Mouse (Mus musculus): ENCODE measurements around the gene Dhtkd1. TPM values are rescaled to one million over a fixed set of nuclear protein-coding genes. Genes with fewer than 3 reads are reported as not detected.
A peak's percentile ranks its signal among the peaks of the same experiment; 100 is the strongest.
"Not testable (repeated sequence)": the region's sequence is repeated elsewhere in the genome, so short reads cannot be mapped to it uniquely, and the experiment has no call there.

Dhtkd1 gene
- under 1 TPM in 1 of 2 experiments, not detected in 1; 0.37 TPM for polyA plus RNA-seq (2017; shearing (Covaris generic))

DNA sequence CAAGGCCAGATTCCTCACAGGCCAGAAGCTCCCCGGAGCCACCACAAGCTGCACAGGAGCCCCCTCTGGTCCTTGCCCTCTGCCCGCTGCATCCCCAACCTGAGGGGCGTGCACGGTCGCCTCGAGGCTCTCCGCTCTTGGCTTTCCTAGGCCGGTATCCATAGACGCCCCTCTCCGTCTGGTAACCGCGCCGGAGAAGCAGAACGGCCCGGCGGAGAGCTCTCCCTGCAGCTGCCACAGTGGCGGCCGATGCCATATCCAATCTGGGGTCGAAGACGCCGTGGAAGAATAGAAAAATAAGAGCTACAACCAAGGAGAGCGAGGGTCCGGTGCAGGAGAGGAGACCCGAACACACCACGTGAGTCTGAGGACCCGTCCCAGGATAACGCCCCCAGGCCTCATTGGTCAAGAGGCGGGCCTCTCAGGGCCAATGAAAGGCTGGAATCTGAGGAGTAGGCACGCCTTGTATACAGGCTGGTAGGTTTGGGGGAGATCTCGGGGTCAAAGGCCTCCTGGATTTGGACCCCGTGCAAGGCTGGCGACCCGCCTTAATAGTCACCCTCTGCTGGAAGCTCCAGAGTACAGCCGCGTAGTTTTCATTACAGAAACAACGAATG lies at the start of gene Dhtkd1:
Dhtkd1 (minus strand) TSS at position 377 of the 617 bp plus-strand sequence.
- peak; percentile 23 for ATAC-seq

- ATAC-seq, result no peak
Observed at GRCm38 (mm10) chr2:5977532-5977931, 34.9 kb upstream of the Dhtkd1 start.

DNA sequence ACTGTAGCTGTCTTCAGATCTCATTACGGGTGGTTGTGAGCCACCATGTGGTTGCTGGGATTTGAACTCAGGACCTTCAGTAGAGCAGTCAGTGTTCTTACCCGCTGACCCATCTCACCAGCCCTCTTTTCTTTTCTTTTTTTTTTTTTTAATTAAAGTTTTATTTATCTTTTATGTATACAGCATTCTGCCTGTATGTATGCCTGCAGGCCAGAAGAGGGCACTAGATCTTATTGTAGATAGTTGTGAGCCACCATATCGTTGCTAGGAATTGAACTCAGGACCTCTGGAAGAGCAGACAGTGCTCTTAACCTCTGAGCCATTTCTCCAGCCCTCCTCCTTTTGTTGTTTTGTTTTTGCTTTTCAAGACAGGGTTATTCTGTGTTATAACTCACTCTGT lies 28.0 kb upstream of the Dhtkd1 start:
- ATAC-seq, result not testable (repeated sequence)

DNA sequence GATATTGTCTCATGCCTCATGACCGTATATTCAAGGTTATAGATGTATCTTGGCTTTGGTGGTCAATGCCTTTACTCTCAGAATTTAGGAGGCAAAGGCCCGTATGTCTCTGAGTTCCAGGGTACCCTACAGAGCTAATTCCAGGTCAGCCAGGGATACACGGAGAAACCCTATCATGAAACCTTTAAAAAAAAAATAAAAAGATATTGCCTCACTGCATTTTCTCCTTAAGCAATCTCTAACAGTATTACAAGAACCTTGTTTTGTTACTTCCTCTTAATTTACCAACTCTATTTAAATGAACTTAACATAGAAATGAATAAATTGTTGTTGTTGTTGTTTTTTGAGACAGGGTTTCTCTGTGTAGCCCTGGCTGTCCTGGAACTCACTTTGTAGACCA lies 23.4 kb upstream of the Dhtkd1 start:
- no peak for ATAC-seq

DNA sequence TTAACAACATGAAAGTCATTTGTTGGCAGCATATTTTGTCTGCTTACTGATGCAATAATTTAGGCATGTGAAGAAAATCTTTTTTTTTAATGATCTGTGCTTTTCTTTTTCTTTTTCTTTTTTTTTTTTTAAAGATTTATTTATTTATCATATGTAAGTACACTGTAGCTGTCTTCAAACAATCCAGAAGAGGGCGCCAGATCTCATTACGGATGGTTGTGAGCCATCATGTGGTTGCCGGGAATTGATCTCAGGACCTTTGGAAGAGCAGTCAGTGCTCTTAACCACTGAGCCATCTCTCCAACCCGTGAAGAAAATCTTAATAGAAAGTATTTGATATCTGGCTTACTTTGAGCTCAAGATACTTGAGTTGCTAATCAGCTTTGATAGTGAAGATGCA lies 21.1 kb upstream of the Dhtkd1 start:
- ATAC-seq, result not testable (repeated sequence)

GRCm38 (mm10) chr2:5962265-5962664 lies 19.7 kb upstream of the Dhtkd1 start:
- ATAC-seq, result no peak

GRCm38 (mm10) chr2:5957705-5958104 lies 15.1 kb upstream of the Dhtkd1 start:
- ATAC-seq, result no peak

DNA sequence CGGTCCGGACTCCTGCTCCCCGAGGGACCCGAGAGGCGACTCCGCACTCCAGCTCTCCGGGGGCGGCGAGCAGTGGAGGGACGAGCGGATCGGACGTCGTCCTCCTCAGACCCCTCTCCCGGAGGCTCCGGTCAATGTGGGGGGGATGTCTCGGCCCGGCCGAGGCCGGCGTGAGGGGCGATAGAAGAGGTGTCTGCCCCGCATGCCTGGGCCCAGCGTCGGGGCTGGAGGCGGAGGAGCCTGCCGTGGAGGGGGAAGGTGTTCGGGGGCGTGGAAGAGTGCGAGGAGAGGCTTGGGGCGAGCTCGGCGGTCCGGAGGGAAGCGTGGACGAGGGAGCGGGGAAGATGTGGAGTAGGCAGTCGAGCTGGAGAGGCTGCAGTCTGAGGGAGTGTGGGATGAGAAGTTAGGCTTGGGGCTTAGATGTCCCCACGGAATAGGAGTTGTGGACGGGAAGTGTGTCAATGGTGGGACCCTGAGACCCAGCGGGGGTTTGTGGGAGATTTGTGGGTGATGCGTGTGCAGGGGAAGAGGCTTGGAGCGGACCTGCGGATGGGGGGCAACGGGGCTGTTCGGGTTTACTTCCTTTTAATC lies 9.1 kb upstream of the Dhtkd1 start:
- ATAC-seq, result peak; percentile 35

DNA sequence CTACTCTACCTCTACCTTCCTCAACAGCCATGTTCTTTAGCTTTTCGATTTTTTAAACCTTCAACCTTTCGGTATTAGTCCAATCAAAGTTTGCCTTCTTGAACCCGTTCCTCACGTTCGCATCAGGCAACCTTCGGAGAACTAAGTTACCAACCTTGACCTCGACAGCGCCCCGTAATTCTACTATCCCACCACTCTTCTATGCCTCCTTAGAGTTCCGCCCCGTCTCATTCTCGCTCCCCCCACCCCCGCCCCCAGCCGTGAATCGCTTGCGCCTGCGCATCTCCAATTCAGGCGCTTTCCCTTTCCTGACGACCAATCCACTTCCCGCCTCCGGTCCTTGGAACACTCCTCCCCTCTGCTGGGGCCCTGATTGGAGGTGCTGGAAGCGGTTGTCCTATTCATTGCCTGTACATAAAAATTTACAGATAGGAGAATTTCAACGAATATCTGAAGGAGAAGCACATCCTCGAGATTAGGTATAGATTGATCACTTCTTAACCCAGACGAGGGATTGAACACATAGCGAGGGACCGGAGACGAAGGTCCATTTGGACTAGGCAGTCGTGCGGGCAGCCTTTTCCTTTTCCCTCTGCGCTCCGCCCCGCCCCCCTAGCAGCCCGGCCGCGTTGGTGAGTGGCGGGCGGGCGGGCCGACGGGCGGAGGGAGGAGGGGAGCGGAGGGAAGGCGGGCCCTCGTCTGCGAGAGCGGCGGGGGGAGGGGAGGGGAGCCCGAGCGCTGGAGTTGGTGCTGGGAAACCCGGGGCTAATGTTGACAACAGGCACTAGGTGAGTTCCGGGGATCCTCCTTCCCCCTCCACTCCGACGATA lies 8.4 kb upstream of the Dhtkd1 start, which contains the start of gene Upf2:
Upf2 (plus strand) TSS at position 704 of the 830 bp plus-strand sequence.
- peak; percentile 81 for ATAC-seq

DNA sequence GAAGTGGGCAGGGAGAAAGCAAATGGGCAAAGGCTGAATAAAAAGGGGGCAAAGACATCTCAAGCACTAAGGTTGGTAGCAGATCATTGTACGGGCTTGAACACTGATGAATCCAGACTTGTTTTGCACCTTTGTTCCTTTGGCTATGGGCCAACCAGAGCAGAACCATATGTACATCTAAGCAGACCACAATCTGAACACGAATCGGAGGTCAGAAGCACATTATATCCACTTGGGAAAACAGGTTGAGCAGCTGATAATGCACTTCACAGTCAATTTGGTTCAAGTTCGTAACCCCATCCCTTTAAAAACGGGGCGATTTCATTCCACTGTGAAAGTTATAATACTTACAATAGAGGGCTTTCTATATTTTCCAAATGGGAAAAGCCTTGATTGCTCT lies 7.7 kb upstream of the Dhtkd1 start:
- ATAC-seq, result no peak

DNA sequence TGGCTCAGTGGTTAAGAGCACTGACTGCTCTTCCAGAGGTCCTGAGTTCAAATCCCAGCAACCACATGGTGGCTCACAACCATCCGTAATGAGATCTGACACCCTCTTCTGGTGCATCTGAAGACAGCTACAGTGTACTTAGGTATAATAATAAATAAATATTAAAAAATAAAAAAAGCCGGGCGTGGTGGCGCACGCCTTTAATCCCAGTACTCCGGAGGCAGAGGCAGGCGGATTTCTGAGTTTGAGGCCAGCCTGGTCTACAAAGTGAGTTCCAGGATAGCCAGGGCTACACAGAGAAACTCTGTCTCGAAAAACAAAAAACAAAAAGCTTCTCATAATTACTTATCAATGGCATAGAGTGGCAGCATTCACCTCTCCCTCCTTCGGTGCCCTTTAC lies 7.2 kb upstream of the Dhtkd1 start:
- not testable (repeated sequence) for ATAC-seq

- no peak for ATAC-seq
Observed at GRCm38 (mm10) chr2:5948964-5949363, 6.4 kb upstream of the Dhtkd1 start.

GRCm38 (mm10) chr2:5946876-5947275 lies 4.3 kb upstream of the Dhtkd1 start:
- no peak for ATAC-seq

DNA sequence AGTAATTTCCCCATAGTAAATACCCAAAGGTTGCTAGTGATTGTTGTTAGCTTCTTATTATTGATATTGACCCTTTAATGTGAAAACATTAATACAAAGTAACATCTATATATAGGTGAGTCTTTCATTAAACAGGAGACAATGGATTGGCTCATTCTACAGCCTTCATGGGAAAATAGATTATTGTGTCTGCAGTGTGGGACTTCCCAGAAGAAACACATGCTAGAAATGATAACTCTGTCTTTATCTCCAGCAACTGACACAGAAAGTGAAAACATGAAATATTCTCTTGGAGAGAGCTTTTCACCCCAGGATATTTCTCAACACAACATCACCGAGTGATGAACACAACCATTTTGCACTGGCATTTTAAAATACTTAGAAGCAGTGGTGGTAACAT lies 3.0 kb upstream of the Dhtkd1 start:
- no peak for ATAC-seq

GRCm38 (mm10) chr2:5943071-5943470 lies 479 bp upstream of the Dhtkd1 start:
- ATAC-seq, result no peak

GRCm38 (mm10) chr2:5941861-5942415 lies 654 bp downstream of the Dhtkd1 start:
- no peak for ATAC-seq

DNA sequence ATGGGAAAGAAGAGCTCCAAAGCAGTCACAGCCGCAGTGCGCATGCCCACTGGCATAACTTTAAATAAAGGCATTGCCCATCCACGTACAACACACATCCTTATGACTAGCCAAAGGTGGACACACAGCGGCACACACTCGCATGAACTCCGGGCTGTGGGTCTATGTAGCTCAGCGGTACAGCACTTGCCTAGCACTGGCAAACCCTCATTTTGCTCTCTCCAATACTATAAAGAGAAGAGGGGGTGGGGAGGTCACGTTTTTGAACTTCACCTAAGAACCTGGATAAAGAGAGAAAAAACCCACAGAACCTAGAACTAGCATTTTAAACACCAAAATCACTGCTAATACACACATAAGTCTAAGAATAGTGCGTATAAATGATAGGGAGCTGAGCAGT lies 1.7 kb downstream of the Dhtkd1 start:
- no peak for ATAC-seq

DNA sequence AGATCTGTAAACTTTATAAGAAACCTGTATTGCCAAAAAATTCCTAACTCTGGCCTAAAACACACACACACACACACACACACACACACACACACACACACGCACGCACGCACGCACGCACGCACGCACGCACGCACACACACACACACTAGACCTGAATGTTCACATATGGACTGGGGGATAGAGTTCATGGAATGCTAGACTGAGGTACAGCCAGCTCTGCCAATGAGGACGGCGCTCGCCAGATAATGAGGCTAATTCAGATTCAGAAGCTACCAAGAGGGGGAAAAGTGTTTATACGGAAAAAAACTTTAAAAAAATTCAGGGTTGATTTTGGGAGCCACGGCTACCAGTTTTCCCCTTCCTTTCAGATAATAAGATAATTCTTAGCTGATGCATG lies 2.7 kb downstream of the Dhtkd1 start:
- no peak for ATAC-seq

GRCm38 (mm10) chr2:5939319-5939718 lies 3.3 kb downstream of the Dhtkd1 start:
- no peak for ATAC-seq

DNA sequence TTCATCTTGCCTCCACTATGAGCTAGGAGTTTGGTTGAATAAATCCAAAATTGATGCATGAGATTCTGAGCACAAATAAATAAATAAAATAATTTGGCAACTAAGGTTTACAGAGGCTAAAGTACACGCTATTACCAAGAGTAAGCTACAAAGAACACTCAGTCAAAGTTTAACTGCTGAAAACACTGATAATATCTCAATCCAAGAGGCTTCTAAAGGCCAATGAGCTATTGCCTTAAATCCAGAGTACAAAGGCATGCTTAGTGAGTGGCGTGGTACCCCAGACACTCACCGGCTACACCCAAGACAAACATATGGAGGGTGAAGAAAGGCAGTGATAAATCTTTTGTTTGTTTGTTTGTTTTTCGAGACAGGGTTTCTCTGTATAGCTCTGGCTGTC lies 6.0 kb downstream of the Dhtkd1 start:
- ATAC-seq, result no peak

DNA sequence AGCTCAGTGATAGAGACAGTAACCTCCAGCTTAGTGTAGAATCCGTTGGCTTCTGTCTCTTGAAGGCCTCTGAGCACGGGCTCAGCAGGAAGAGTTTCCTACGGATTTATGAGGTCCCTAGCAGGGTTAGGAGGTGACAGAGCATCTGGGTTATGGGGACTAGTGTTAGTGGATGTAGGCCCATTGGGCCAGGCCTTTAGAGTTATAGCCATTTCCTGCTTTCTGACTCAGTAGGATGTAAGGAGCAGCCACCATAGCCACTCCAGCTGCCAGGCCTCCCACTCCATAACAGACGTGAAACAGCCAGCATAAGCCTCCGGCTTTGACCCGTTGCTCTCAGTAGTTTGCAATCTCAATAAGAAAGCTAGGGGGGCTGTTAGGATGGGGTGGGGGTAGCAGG lies 6.5 kb downstream of the Dhtkd1 start:
- ATAC-seq, result no peak

DNA sequence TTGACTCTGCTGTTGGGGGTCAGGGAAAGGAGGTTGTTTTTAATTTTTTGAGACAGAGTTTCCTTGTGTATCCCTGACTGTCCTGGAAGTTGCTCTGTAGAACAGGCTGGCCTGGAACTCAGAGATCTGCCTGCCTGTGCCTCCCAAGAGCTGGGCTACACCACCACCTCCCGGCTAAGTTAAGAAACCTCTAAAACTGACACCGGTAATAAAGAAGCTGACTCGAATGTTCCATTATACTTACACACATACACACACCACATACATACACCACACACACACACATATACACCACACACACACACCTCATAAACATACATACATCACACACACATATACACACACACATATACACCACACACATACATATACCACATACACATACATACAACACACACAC lies 7.7 kb downstream of the Dhtkd1 start:
- ATAC-seq, result no peak

DNA sequence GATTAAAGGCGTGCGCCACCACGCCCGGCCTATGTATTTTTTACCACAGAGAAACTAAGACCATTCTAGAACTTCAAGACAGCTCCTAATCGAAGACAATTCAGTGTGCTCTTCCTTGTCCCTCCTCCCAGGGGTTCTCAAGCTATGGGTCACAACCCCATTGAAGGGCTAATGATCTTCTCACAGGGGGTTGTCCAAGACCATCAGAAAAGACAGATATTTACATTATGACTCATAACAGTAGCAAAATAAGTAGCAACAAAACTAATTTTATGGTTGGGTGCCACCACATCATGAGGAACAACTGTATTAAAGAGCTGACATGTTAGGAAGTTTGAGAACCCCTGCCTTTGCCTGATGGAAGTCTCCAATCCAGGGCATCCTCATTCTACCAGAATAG lies 10.7 kb downstream of the Dhtkd1 start:
- ATAC-seq, result no peak

All from activated CD4-positive, CD25-positive, alpha-beta regulatory T cell, adult 4 months (primary cell).